Mouse (Mus musculus) midbrain, embryonic 16.5 days (tissue): ENCODE results near the gene Osbpl5. TPM values are rescaled to one million over a fixed set of nuclear protein-coding genes. Genes with fewer than 3 reads are reported as not detected.
A peak's percentile ranks its signal among the peaks of the same experiment; 100 is the strongest.
"Not testable (repeated sequence)": the region's sequence is repeated elsewhere in the genome, so short reads cannot be mapped to it uniquely, and the experiment has no call there.

ENCODE experiments used
- ATAC-seq: fragments of 200-750 bp; cut with Nextera tagmentation; 2 replicates; pipeline ENCODE4 v1.8.0; 2017; ENCODE audit warnings: moderate TSS enrichment
- H3K27ac ChIP-seq: fragments of 300-500 bp; sonication (generic); 2 replicates; pipeline ENCODE4 v1.5.1; 2014; ENCODE audit warnings: mild to moderate bottlenecking, low read length, mixed read lengths
- H3K27me3 ChIP-seq: fragments of 300-500 bp; sonication (generic); 2 replicates; pipeline ENCODE4 v1.6.1; 2014; ENCODE audit warnings: low read depth, low read length, mixed read lengths; ENCODE audit not compliant: control insufficient read depth, insufficient read depth
- H3K36me3 ChIP-seq: fragments of 300-500 bp; sonication (generic); 2 replicates; pipeline ENCODE4 v1.6.1; 2014; ENCODE audit warnings: mild to moderate bottlenecking, low read length, moderate library complexity, mixed read lengths; ENCODE audit not compliant: control insufficient read depth, insufficient read depth
- H3K4me1 ChIP-seq: fragments of 300-500 bp; sonication (generic); 2 replicates; pipeline ENCODE4 v1.6.1; 2014; ENCODE audit warnings: mild to moderate bottlenecking, low read length, mixed read lengths; ENCODE audit not compliant: control insufficient read depth, insufficient read depth
- H3K4me2 ChIP-seq: fragments of 300-500 bp; sonication (generic); 2 replicates; pipeline ENCODE4 v1.6.1; 2014; ENCODE audit warnings: mild to moderate bottlenecking, low read length, mixed read lengths
- H3K4me3 ChIP-seq: fragments of 300-500 bp; sonication (generic); 2 replicates; pipeline ENCODE4 v1.5.1; 2014; ENCODE audit warnings: low read depth, mild to moderate bottlenecking, low read length, moderate library complexity, mixed read lengths
- H3K9ac ChIP-seq: fragments of 300-500 bp; sonication (generic); 2 replicates; pipeline ENCODE4 v1.6.1; 2014; ENCODE audit warnings: low read depth, low read length, mixed read lengths
- H3K9me3 ChIP-seq: fragments of 300-500 bp; sonication (generic); replicated peaks from 2 replicates; pipeline ENCODE4 v1.6.1; 2014; ENCODE audit warnings: mild to moderate bottlenecking, low read length, mixed read lengths; ENCODE audit not compliant: control insufficient read depth, poor library complexity, severe bottlenecking
- whole genome bisulfite sequencing: fragments of 180-500 bp; shearing (Covaris S2); extraction: QIAGEN DNeasy Blood & Tissue Kit; methylation state at CpG from one replicate; pipeline ENCODE4 v1.1.7; 2014; 5-methylcytosine and 5-hydroxymethylcytosine counted together
- microRNA-seq: library from miRNA; unstranded; fragments of <30 nt; microRNA quantifications from one replicate; pipeline ENCODE4, GENCODE M21; 2017
- polyA plus RNA-seq: library from polyadenylated mRNA; unstranded; fragments of >200 nt; fragmentation: Nextera tagmentation; extraction: Ambion mirVana; gene quantifications from 2 replicates; pipeline ENCODE4 v1.2.1, GENCODE M21; 2015

The Osbpl5 gene
- polyA plus RNA-seq, 1 experiment from 2014 or later: 43.8 TPM

DNA sequence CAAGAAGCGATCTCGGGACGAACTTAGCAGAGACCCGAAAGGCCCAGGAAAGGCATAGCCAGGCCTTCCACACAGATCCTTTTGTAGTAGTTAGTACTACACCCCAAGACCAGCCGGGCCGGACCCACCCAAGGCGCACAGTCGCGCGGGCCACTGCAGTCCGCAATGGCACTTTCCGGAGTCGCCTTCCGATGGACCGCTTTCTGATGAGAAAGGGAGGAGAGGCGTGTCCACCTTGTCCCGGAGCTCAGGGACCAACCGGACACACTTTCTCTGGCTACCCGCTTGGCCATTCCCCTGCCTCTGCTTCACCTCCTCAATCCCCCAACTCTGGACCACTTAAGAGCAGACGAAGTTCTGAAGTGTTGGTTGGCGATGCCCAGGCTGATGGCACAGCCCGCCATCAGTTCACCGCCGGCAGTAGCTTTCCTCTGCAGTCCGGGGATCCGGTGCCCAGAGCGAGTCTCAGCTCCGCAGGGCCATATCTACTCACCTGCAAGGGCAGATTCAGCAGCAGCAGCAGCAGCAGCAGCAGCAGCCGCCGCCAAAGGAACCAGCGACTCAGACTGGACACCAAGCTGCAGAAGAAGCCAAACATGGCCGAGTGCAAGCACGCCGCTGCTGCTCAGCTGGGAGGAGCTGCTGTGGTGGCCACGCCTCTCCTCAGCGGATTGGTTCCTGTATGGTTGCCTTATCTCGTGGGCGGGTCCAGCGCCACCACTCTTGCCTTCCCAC lies 107.6 kb downstream of the Osbpl5 start, which contains the start of gene Tnfrsf22:
Gene Tnfrsf22, minus strand, starts transcription at position 628 of the 735 bp plus-strand sequence.
- Histone ChIP-seq H3K27ac (no peak within 1 kb of the TSS), H3K36me3 (no peaks in the 10 kb centered on the region), H3K4me3 (peak within 1 kb of the TSS; percentile 62), H3K4me1 (no peaks in the 10 kb centered on the region), H3K9ac (peak within 1 kb of the TSS; percentile 74), H3K4me2 (peak within 1 kb of the TSS; percentile 95), H3K27me3 (no peaks in the 10 kb centered on the region), H3K9me3 (no peaks in the 10 kb centered on the region)
- WGBS: 1% methylated on average over 39 of the region's 39 CpGs
- ATAC-seq: peak; percentile 99

DNA sequence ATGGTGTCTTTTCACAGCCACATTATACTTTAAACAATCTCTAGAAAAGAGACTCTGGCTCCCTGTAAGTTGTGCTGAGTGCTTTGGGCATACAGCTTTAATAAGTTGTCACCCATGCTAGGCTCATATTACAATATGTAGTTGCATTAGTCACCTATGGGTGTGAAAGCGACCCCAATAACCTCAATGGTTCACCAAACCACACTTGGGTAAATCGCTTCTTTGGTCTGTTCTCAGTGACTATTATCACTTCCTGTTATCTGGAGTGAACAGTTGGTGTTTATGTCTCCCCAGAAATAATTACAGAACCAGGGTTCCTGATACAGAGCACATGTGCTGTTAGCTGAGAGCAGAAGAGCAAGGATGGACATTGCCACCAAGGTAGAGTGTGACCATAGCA lies 112.8 kb downstream of the Osbpl5 start:
- not testable (repeated sequence) for H3K27me3 ChIP-seq, H3K4me2 ChIP-seq, H3K9me3 ChIP-seq, H3K36me3 ChIP-seq, H3K9ac ChIP-seq, H3K4me1 ChIP-seq, H3K27ac ChIP-seq, H3K4me3 ChIP-seq, ATAC-seq
- 91% methylated on average over 2 of the region's 2 CpGs for WGBS

Small RNA genes within 50 kb of the gene (microRNA-seq; reads per million reads assigned to microRNA genes)
- gene Gm22064: not detected

Other genes with a start within 250 kb of the Osbpl5 start
- 327 and 338 TPM in 2 replicates for gene Nap1l4, start 207.9 kb downstream of the Osbpl5 start, polyA plus RNA-seq
- 70.5 and 78.6 TPM in 2 replicates for gene Cars, start 156.9 kb downstream of the Osbpl5 start, polyA plus RNA-seq
- gene Tnfrsf26, start 128.3 kb downstream of the Osbpl5 start, polyA plus RNA-seq: 0.16 and 0.24 TPM in 2 replicates
- 3.3 and 3.8 TPM in 2 replicates for gene Tnfrsf22, start 107.3 kb downstream of the Osbpl5 start, polyA plus RNA-seq
- 0.72 and 0.90 TPM in 2 replicates for gene Tnfrsf23, start 71.1 kb downstream of the Osbpl5 start, polyA plus RNA-seq
- gene Mrgprg, start 10.0 kb upstream of the Osbpl5 start, polyA plus RNA-seq: not detected in 2 replicates
- gene Mrgpre, start 27.5 kb upstream of the Osbpl5 start, polyA plus RNA-seq: 11.4 and 14.1 TPM in 2 replicates
- 6.5 and 7.5 TPM in 2 replicates for gene Nadsyn1, start 65.9 kb upstream of the Osbpl5 start, polyA plus RNA-seq
- gene Dhcr7, start 66.2 kb upstream of the Osbpl5 start, polyA plus RNA-seq: 71.7 and 83.4 TPM in 2 replicates
- not detected in 2 replicates for gene Gm498, start 109.9 kb upstream of the Osbpl5 start, polyA plus RNA-seq
- 10.0 and 10.5 TPM in 2 replicates for gene Shank2, start 244.9 kb upstream of the Osbpl5 start, polyA plus RNA-seq